Mouse (Mus musculus) CH12.LX (cell line): ENCODE data around the gene Lypd8. TPM values are rescaled to one million over a fixed set of nuclear protein-coding genes. Genes with fewer than 3 reads are reported as not detected.

Source experiments
- DNase-seq: peaks from one replicate; pipeline ENCODE4 v3.0.0-alpha.2; 2013; ENCODE audit errors: extremely low read depth
- H3K27ac ChIP-seq: 2 replicates; pipeline ENCODE4 v1.5.1; 2012; ENCODE audit warnings: low read depth, mild to moderate bottlenecking, control low read depth, moderate library complexity; ENCODE audit not compliant: insufficient read depth
- H3K27me3 ChIP-seq: replicated peaks from 2 replicates; pipeline ENCODE3; 2012; ENCODE audit warnings: inconsistent platforms
- H3K36me3 ChIP-seq, 2 experiments: replicated peaks in 1 of 2; 2 replicates each; pipeline versions ENCODE3 to v1.6.1; 2012; ENCODE audit warnings: inconsistent platforms in 1 of 2, low read length in 1 of 2, mild to moderate bottlenecking in 1 of 2, mixed read lengths in 1 of 2, moderate library complexity in 1 of 2; ENCODE audit not compliant: control insufficient read depth in 1 of 2, insufficient read depth in 1 of 2
- H3K4me1 ChIP-seq, 2 experiments: 2 replicates each; pipeline ENCODE4 v1.6.1; 2012; ENCODE audit warnings: inconsistent platforms in 1 of 2, moderate library complexity in 1 of 2; ENCODE audit not compliant: insufficient read depth in 2 of 2, control insufficient read depth in 1 of 2
- H3K4me2 ChIP-seq: 2 replicates; pipeline ENCODE4 v1.6.1; 2012; ENCODE audit warnings: low read depth, mild to moderate bottlenecking, control low read depth; ENCODE audit not compliant: poor library complexity, insufficient read depth, severe bottlenecking
- H3K4me3 ChIP-seq, 3 experiments: fragments of 150-350 bp in 1 of 3; sonication (generic) in 1 of 3; replicated peaks in 1 of 3; 2 replicates each; pipeline versions ENCODE3 to v1.5.1; 2011 to 2012; ENCODE audit warnings: low read depth in 2 of 3, low read length in 2 of 3, mild to moderate bottlenecking in 2 of 3, moderate library complexity in 2 of 3, control low read depth in 1 of 3, improper control_type of control experiment in 1 of 3, inconsistent platforms in 1 of 3, mixed read lengths in 1 of 3; ENCODE audit not compliant: poor library complexity in 1 of 3
- H3K79me2 ChIP-seq: replicated peaks from 2 replicates; pipeline ENCODE4 v1.6.1; 2012; ENCODE audit warnings: mild to moderate bottlenecking, moderate library complexity; ENCODE audit not compliant: control insufficient read depth, poor library complexity, insufficient read depth, severe bottlenecking; ENCODE audit errors: extremely low read depth
- H3K9ac ChIP-seq: 2 replicates; pipeline ENCODE4 v1.6.1; 2012; ENCODE audit warnings: low read depth, mild to moderate bottlenecking, control low read depth, moderate library complexity; ENCODE audit not compliant: insufficient read depth
- H3K9me3 ChIP-seq: replicated peaks from 2 replicates; pipeline ENCODE3; 2012; ENCODE audit warnings: low read length, inconsistent platforms, mixed read lengths
- CHD2 ChIP-seq: IDR thresholded peaks from 2 replicates; pipeline ENCODE4 v1.6.1; 2011; ENCODE audit warnings: low read length, improper control_type of control experiment
- E2F4 ChIP-seq: IDR thresholded peaks from 2 replicates; pipeline ENCODE4 v1.6.1; 2011; ENCODE audit warnings: low read depth, low read length, improper control_type of control experiment; ENCODE audit not compliant: insufficient replicate concordance
- ELF1 ChIP-seq: IDR thresholded peaks from 2 replicates; pipeline ENCODE4 v1.6.1; 2014; ENCODE audit warnings: low read depth, mild to moderate bottlenecking, inconsistent platforms, low read length, improper control_type of control experiment
- ETS1 ChIP-seq: conservative IDR thresholded peaks from 2 replicates; pipeline ENCODE4 v1.6.1; 2012; ENCODE audit warnings: low read depth, mild to moderate bottlenecking, inconsistent platforms, low read length, improper control_type of control experiment, moderate library complexity
- HCFC1 ChIP-seq: IDR thresholded peaks from 2 replicates; pipeline ENCODE4 v1.6.1; 2012; ENCODE audit warnings: low read depth, mild to moderate bottlenecking, inconsistent platforms, low read length, improper control_type of control experiment
- MAFK ChIP-seq: IDR thresholded peaks from 2 replicates; pipeline ENCODE4 v1.6.1; 2011; ENCODE audit warnings: low read length, improper control_type of control experiment; ENCODE audit not compliant: insufficient replicate concordance
- MAZ ChIP-seq: IDR thresholded peaks from 2 replicates; pipeline ENCODE4 v1.6.1; 2012; ENCODE audit warnings: low read depth, mild to moderate bottlenecking, inconsistent platforms, low read length, improper control_type of control experiment, moderate library complexity
- MEF2A ChIP-seq: IDR thresholded peaks from 2 replicates; pipeline ENCODE4 v1.6.1; 2014; ENCODE audit warnings: low read depth, mild to moderate bottlenecking, inconsistent platforms, low read length, improper control_type of control experiment, borderline replicate concordance
- NRF1 ChIP-seq: IDR thresholded peaks from 2 replicates; pipeline ENCODE4 v1.6.1; 2014; ENCODE audit warnings: low read depth, mild to moderate bottlenecking, inconsistent platforms, low read length, improper control_type of control experiment, moderate library complexity
- PAX5 ChIP-seq: IDR thresholded peaks from 2 replicates; pipeline ENCODE4 v1.6.1; 2012; ENCODE audit warnings: low read length, inconsistent platforms, mixed read lengths
- POLR2A ChIP-seq: IDR thresholded peaks from 2 replicates; pipeline ENCODE4 v1.6.1; 2011; ENCODE audit warnings: low read depth, mild to moderate bottlenecking, improper control_type of control experiment, low read length
- RAD21 ChIP-seq: IDR thresholded peaks from 2 replicates; pipeline ENCODE4 v1.6.1; 2011; ENCODE audit warnings: low read depth, mild to moderate bottlenecking, low read length, improper control_type of control experiment, moderate library complexity
- SMC3 ChIP-seq: IDR thresholded peaks from 2 replicates; pipeline ENCODE4 v1.6.1; 2011; ENCODE audit warnings: low read depth, low read length, improper control_type of control experiment
- TBP ChIP-seq: conservative IDR thresholded peaks from 2 replicates; pipeline ENCODE4 v1.6.1; 2011; ENCODE audit warnings: low read depth, low read length, improper control_type of control experiment
- USF1 ChIP-seq: IDR thresholded peaks from 2 replicates; pipeline ENCODE4 v1.6.1; 2014; ENCODE audit warnings: low read depth, mild to moderate bottlenecking, inconsistent platforms, low read length, improper control_type of control experiment
- ZKSCAN1 ChIP-seq: IDR thresholded peaks from 2 replicates; pipeline ENCODE4 v1.6.1; 2012; ENCODE audit warnings: low read depth, inconsistent platforms, low read length, improper control_type of control experiment, borderline replicate concordance
- ZMIZ1 ChIP-seq: IDR thresholded peaks from 2 replicates; pipeline ENCODE4 v1.6.1; 2012; ENCODE audit warnings: low read depth, mild to moderate bottlenecking, inconsistent platforms, low read length, improper control_type of control experiment
- ZNF384 ChIP-seq: IDR thresholded peaks from 2 replicates; pipeline ENCODE4 v1.6.1; 2012; ENCODE audit warnings: low read depth, low read length, improper control_type of control experiment, inconsistent platforms
- dilution Hi-C: fragments of 300-500 bp; cut with MboI; formaldehyde crosslinking; loops from 2 replicates; pipeline ENCODE4 v1.14.3; 2020; ENCODE audit warnings: low sequenced_read_pairs; ENCODE audit not compliant: extremely low pct_unique_long_range_greater_than_20kb, extremely low pct_ligation_motif_present
- in situ Hi-C: fragments of 300-500 bp; cut with MboI; formaldehyde crosslinking; loops from 3 replicates; pipeline ENCODE4 v1.14.3; 2019; ENCODE audit warnings: low sequenced_read_pairs, low pct_ligation_motif_present, low pct_unique_long_range_greater_than_20kb, mixed read lengths
- polyA plus RNA-seq: library from polyadenylated mRNA; unstranded; fragments of >175 nt; gene quantifications from 2 replicates; pipeline ENCODE4 v1.2.1, GENCODE M21; 2012; ENCODE audit warnings: low read depth; ENCODE audit not compliant: insufficient read length
- total RNA-seq, 2 experiments: library from RNA; depleted of rRNA; stranded (reverse); fragments of 300-350 nt in 1 of 2; fragments of >200 nt in 1 of 2; gene quantifications; 2 replicates each; pipeline ENCODE4 v1.2.3; 2012 to 2014

The Lypd8 gene
- total and polyA plus RNA-seq, 3 experiments: not detected

GRCm38 (mm10) chr11:58354476-58354875 is 24.4 kb upstream of the Lypd8 start:
- H3K4me1 ChIP-seq: no peaks in the 10 kb centered on the region
- H3K79me2 ChIP-seq: no peaks in the 10 kb centered on the region
- peaks cover 0 to 4% of the 10 kb centered on the region in 2 experiments for H3K36me3 ChIP-seq
- no peak overlapping the region for H3K4me2 ChIP-seq
- H3K9ac ChIP-seq: no peak overlapping the region
- no peak for DNase-seq
- dilution Hi-C loops: no loop called here
- H3K9me3 ChIP-seq: peaks cover 5% of the 10 kb centered on the region
- H3K4me3 ChIP-seq: no peak overlapping the region
- peaks cover 62% of the 10 kb centered on the region for H3K27me3 ChIP-seq
- no peak overlapping the region for H3K27ac ChIP-seq
- in situ Hi-C loops: no loop called here
- no peak for TF ChIP-seq NRF1
- TF ChIP-seq ZKSCAN1: no peak
- no peak for TF ChIP-seq POLR2A
- TF ChIP-seq MAZ: no peak
- no peak for TF ChIP-seq CHD2
- no peak for TF ChIP-seq ETS1

DNA sequence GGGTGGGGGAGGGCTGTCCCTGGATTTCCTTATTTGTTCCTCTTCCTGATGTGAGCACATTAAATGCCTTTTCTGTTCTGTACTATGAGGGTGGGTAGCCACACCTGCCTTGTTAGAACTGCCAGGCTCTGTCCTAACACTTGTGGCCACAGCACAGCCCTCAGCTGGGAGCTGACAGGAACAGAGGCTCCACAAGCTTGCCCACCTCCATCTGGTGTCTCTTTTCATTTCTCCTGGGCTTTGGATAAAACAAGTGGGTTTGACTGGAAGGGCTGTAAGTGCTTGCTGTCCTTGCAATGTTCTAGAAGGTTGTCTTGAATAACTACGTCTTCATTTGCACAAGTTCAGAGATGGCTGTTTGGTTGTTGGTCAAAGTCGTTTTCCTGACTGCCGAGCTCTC is 23.9 kb upstream of the Lypd8 start:
- H3K36me3 ChIP-seq: peaks cover 0 to 4% of the 10 kb centered on the region in 2 experiments
- no peaks in the 10 kb centered on the region for H3K79me2 ChIP-seq
- H3K4me2 ChIP-seq: no peak overlapping the region
- no peak overlapping the region for H3K4me3 ChIP-seq
- peaks cover 66% of the 10 kb centered on the region for H3K27me3 ChIP-seq
- no peaks in the 10 kb centered on the region for H3K4me1 ChIP-seq
- no peak overlapping the region for H3K27ac ChIP-seq
- no peak overlapping the region for H3K9ac ChIP-seq
- in situ Hi-C loops (no loop called here), dilution Hi-C loops (no loop called here)
- no peak for DNase-seq
- peaks cover 5% of the 10 kb centered on the region for H3K9me3 ChIP-seq
- TF ChIP-seq ZKSCAN1 (no peak), MAFK (no peak), ZNF384 (no peak), ETS1 (no peak), SMC3 (no peak), E2F4 (no peak), MEF2A (no peak), TBP (no peak), MAZ (no peak), PAX5 (no peak), RAD21 (no peak), USF1 (no peak), ELF1 (no peak), ZMIZ1 (no peak), HCFC1 (no peak)
